Comparison of ENCODE assay signal across 19 mouse cellular contexts in genomic region chrX:9298413-9298864, GRCm38 (mm10). TPM values are rescaled to one million over a fixed set of nuclear protein-coding genes. Genes with fewer than 3 reads are reported as not detected.
DNase-seq lines count a peak whose midpoint lies in the region; ATAC-seq lines count a peak whose summit lies in the region.
"Had no signal": no experiment of that assay in that cellular context is flagged by ENCODE, and none has a peak within 500 bp of the region (broad histone marks: within the 10 kb centered on the region; RNA-seq: fewer than 3 reads in every experiment).

No protein-coding gene starts in this region.

- no peak for DNase-seq in kidney, adult 8-10 months
- DNase-seq in c-Kit-negative CD71-positive TER-119-positive erythroid progenitor cells, embryonic 14.5 days (ENCODE audit: low read depth, low spot score) = peak; percentile 73
- DNase-seq in spleen, postnatal 4 days (ENCODE audit: low spot score in 2 of 2) = peak; percentile 40 to 64
- DNase-seq in Muller cell, postnatal 12 days (ENCODE audit: inconsistent ontology term) = no peak
- DNase-seq in cerebellum, adult 9-11 months = no peak
- no peak for DNase-seq in layer of hippocampus, adult 11-12 months (ENCODE audit: low spot score)
- DNase-seq: adrenal gland, postnatal 36 days; cerebellum, adult 2 months; kidney, adult 9 months had no signal

- no peaks in the 10 kb centered on the region for H3K36me3 ChIP-seq in kidney, embryonic 15.5 days
- no peaks in the 10 kb centered on the region for H3K36me3 ChIP-seq in liver, embryonic 12.5 days
- H3K36me3 ChIP-seq: forebrain, embryonic 10.5 days; heart, embryonic 13.5 days; hindbrain, embryonic 13.5 days; midbrain, embryonic 13.5 days; neural tube, embryonic 13.5 days had no signal

- peak; percentile 64; the same call in 1 of the 2 replicates for ATAC-seq in kidney, embryonic 15.5 days (replicated peaks; ENCODE audit: low FRiP score)
- peak; percentile 99 for ATAC-seq in liver, embryonic 12.5 days
- ATAC-seq: lung, postnatal 0 days; midbrain, embryonic 13.5 days had no signal

- H3K4me3 ChIP-seq in kidney, embryonic 15.5 days (replicated peaks) = no peak overlapping the region
- H3K4me3 ChIP-seq in liver, embryonic 12.5 days = no peak overlapping the region
- H3K4me3 ChIP-seq: forebrain, embryonic 10.5 days; heart, embryonic 13.5 days; hindbrain, embryonic 13.5 days; midbrain, embryonic 13.5 days; neural tube, embryonic 13.5 days had no signal

- no peaks in the 10 kb centered on the region for H3K27me3 ChIP-seq in kidney, embryonic 15.5 days
- no peaks in the 10 kb centered on the region for H3K27me3 ChIP-seq in liver, embryonic 12.5 days (replicated peaks)
- H3K27me3 ChIP-seq: heart, embryonic 13.5 days; hindbrain, embryonic 13.5 days; midbrain, embryonic 13.5 days; neural tube, embryonic 13.5 days had no signal

- no peak overlapping the region for H3K4me2 ChIP-seq in kidney, embryonic 15.5 days
- peak overlapping the region; percentile 57 for H3K4me2 ChIP-seq in liver, embryonic 12.5 days
- H3K4me2 ChIP-seq: heart, embryonic 13.5 days; hindbrain, embryonic 13.5 days; midbrain, embryonic 13.5 days; neural tube, embryonic 13.5 days had no signal

- no peak overlapping the region for H3K27ac ChIP-seq in kidney, embryonic 15.5 days
- H3K27ac ChIP-seq in liver, embryonic 12.5 days = peak overlapping the region; percentile 95
- H3K27ac ChIP-seq: forebrain, embryonic 10.5 days; heart, embryonic 13.5 days; hindbrain, embryonic 13.5 days; midbrain, embryonic 13.5 days; neural tube, embryonic 13.5 days had no signal

- H3K4me1 ChIP-seq in kidney, embryonic 15.5 days = no peaks in the 10 kb centered on the region
- peaks cover 25% of the 10 kb centered on the region for H3K4me1 ChIP-seq in liver, embryonic 12.5 days
- H3K4me1 ChIP-seq: forebrain, embryonic 10.5 days; heart, embryonic 13.5 days; hindbrain, embryonic 13.5 days; midbrain, embryonic 13.5 days; neural tube, embryonic 13.5 days had no signal

- 88% methylated on average over 5 of the region's 5 CpGs for WGBS in kidney, embryonic 15.5 days
- 27% methylated on average over 5 of the region's 5 CpGs for whole genome bisulfite sequencing in liver, embryonic 12.5 days (ENCODE audit: insufficient replicate concordance)

- no peaks in the 10 kb centered on the region for H3K9me3 ChIP-seq in kidney, embryonic 15.5 days (replicated peaks)
- no peaks in the 10 kb centered on the region for H3K9me3 ChIP-seq in liver, embryonic 12.5 days (replicated peaks)
- H3K9me3 ChIP-seq: forebrain, embryonic 10.5 days; heart, embryonic 13.5 days; hindbrain, embryonic 13.5 days; midbrain, embryonic 13.5 days; neural tube, embryonic 13.5 days had no signal

- no peak overlapping the region for H3K9ac ChIP-seq in kidney, embryonic 15.5 days
- H3K9ac ChIP-seq in liver, embryonic 12.5 days = peak overlapping the region; percentile 48
- H3K9ac ChIP-seq: heart, embryonic 13.5 days; hindbrain, embryonic 13.5 days; midbrain, embryonic 13.5 days; neural tube, embryonic 13.5 days had no signal

RNA-seq across cellular contexts. Expression of gene H2al1m, which starts 14.9 kb away (rescaled TPM):
- not detected in 2 replicates for polyA plus RNA-seq in kidney, embryonic 15.5 days (2015; fragmentation: Nextera tagmentation; extraction: Ambion mirVana)
- 1.8 and 2.4 TPM in 2 replicates for polyA plus RNA-seq in liver, embryonic 12.5 days (2016; fragmentation: Nextera tagmentation; extraction: Ambion mirVana)
- polyA plus RNA-seq: forebrain, embryonic 10.5 days; hindbrain, embryonic 13.5 days; limb, embryonic 11.5 days; lung, postnatal 0 days; midbrain, embryonic 13.5 days; neural tube, embryonic 13.5 days; stomach, embryonic 16.5 days had no signal

RNA-seq across cellular contexts. Expression of gene Xk, which starts 25.9 kb away (rescaled TPM):
- 1.4 and 2.2 TPM in 2 replicates for polyA plus RNA-seq in kidney, embryonic 15.5 days (2015; fragmentation: Nextera tagmentation; extraction: Ambion mirVana)
- polyA plus RNA-seq in liver, embryonic 12.5 days (2016; fragmentation: Nextera tagmentation; extraction: Ambion mirVana) = 32.7 and 34.8 TPM in 2 replicates

RNA-seq across cellular contexts. Expression of gene Gm14862, which starts 41.7 kb away (rescaled TPM):
- 0.27 TPM in 1 of 2 replicates, not detected in the other for polyA plus RNA-seq in kidney, embryonic 15.5 days (2015; fragmentation: Nextera tagmentation; extraction: Ambion mirVana)
- 2.8 and 3.0 TPM in 2 replicates for polyA plus RNA-seq in liver, embryonic 12.5 days (2016; fragmentation: Nextera tagmentation; extraction: Ambion mirVana)
- polyA plus RNA-seq: cerebellum, adult 2 months; forebrain, embryonic 10.5 days; hindbrain, embryonic 13.5 days; lung, postnatal 0 days; midbrain, embryonic 13.5 days; neural tube, embryonic 13.5 days had no signal

RNA-seq across cellular contexts. Expression of gene H2al1k, which starts 52.0 kb away (rescaled TPM):
- 0.34 TPM in 1 of 2 replicates, not detected in the other for polyA plus RNA-seq in kidney, embryonic 15.5 days (2015; fragmentation: Nextera tagmentation; extraction: Ambion mirVana)
- polyA plus RNA-seq in liver, embryonic 12.5 days (2016; fragmentation: Nextera tagmentation; extraction: Ambion mirVana) = not detected in 2 replicates
- polyA plus RNA-seq: cerebellum, adult 2 months; forebrain, embryonic 10.5 days; heart, embryonic 13.5 days; hindbrain, embryonic 13.5 days; limb, embryonic 11.5 days; lung, postnatal 0 days; midbrain, embryonic 13.5 days; neural tube, embryonic 13.5 days; stomach, embryonic 16.5 days had no signal

Comparison
In these comparisons a context has a peak if more than half of its experiments do, and no peak if none do; other contexts are left out.
1. DNase-seq: peak in c-Kit-negative CD71-positive TER-119-positive erythroid progenitor cells, embryonic 14.5 days (single experiment) and spleen, postnatal 4 days (2 of 2); none in kidney, adult 8-10 months (0 of 2), Muller cell, postnatal 12 days (single experiment), cerebellum, adult 9-11 months (single experiment) and layer of hippocampus, adult 11-12 months (single experiment).
2. RNA of gene Xk, which starts 25.9 kb away (polyA plus RNA-seq): 32.7 to 34.8 TPM in liver, embryonic 12.5 days; 1.4 to 2.2 TPM in kidney, embryonic 15.5 days; every median in the first group is over 10 times any median in the second.